Mouse (Mus musculus): Measurements from ENCODE around the gene Epha7. TPM values are rescaled to one million over a fixed set of nuclear protein-coding genes. Genes with fewer than 3 reads are reported as not detected.

The Epha7 gene
- polyA plus RNA-seq, 1 experiment from 2014 or later, result 10.0 TPM

DNA sequence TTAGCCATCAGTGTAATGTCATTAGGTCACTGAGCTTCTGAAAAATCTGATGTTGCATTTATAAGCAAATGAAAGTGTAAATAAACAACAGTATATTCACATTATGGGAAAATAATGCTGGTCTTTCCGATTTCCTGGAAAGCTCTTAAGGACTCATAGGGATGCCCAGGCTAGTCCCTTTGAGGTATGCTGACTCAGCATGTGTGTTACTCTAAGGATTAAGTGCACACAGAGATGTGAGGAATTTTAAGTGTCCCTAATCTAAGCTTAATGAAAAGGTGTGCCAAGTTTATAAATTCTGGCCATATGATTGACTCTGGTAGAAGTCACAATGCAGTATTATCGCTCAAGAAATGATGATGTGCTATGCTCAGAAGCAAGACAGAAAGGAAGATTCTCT, 127.8 kb downstream of the Epha7 start:
- Histone ChIP-seq H3K27ac (no peak overlapping the region), H3K4me3 (replicated peaks; ENCODE audit: low read depth, low read length) (no peak overlapping the region), H3K9ac (ENCODE audit: low read depth, low read length) (no peak overlapping the region), H3K9me3 (replicated peaks; ENCODE audit: low read length) (no peaks in the 10 kb centered on the region), H3K4me2 (ENCODE audit: low read length) (no peak overlapping the region), H3K27me3 (ENCODE audit: insufficient read depth, low read length) (no peaks in the 10 kb centered on the region), H3K4me1 (replicated peaks; ENCODE audit: insufficient read depth, low read length) (no peaks in the 10 kb centered on the region), H3K36me3 (ENCODE audit: insufficient read depth, low read length) (no peaks in the 10 kb centered on the region)
- WGBS, result 93% methylated on average over 2 of the region's 2 CpGs
- no peak for DNase-seq (ENCODE audit: low spot score)
- no peak for ATAC-seq (replicated peaks; ENCODE audit: low FRiP score, low read depth)
- TF ChIP-seq CTCF (IDR thresholded peaks at IDR 0.05; ENCODE audit: low read depth), result no peak

DNA sequence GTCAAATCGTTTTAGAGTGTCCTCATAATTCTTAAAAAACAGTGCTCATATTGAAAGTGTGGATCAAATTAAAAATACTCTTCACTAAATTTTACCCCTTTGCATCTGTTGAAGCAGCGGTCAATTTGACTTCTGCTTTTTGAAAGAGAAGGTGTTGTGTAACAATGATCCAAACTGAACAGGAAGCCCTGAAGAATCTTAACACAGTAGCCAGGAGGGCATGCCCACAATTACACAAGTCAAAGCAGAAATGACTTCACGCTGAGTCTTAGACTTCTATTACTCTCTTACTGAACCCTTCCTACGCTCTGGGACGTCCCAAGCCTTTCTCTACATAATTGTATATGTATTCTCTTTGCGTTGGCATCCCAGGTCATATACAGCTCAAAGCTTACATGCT, 131.3 kb downstream of the Epha7 start:
- H3K4me2 ChIP-seq (ENCODE audit: low read length), result no peak overlapping the region
- no peaks in the 10 kb centered on the region for H3K4me1 ChIP-seq (replicated peaks; ENCODE audit: insufficient read depth, low read length)
- H3K4me3 ChIP-seq (replicated peaks; ENCODE audit: low read depth, low read length), result no peak overlapping the region
- ATAC-seq (replicated peaks; ENCODE audit: low FRiP score, low read depth), result no peak
- no peaks in the 10 kb centered on the region for H3K9me3 ChIP-seq (replicated peaks; ENCODE audit: low read length)
- WGBS, result 89% methylated on average over 6 of the region's 6 CpGs
- no peak for TF ChIP-seq CTCF (IDR thresholded peaks at IDR 0.05; ENCODE audit: low read depth)
- no peak overlapping the region for H3K27ac ChIP-seq
- DNase-seq (ENCODE audit: low spot score), result no peak
- no peaks in the 10 kb centered on the region for H3K27me3 ChIP-seq (ENCODE audit: insufficient read depth, low read length)
- H3K9ac ChIP-seq (ENCODE audit: low read depth, low read length), result no peak overlapping the region
- H3K36me3 ChIP-seq (ENCODE audit: insufficient read depth, low read length), result no peaks in the 10 kb centered on the region

DNA sequence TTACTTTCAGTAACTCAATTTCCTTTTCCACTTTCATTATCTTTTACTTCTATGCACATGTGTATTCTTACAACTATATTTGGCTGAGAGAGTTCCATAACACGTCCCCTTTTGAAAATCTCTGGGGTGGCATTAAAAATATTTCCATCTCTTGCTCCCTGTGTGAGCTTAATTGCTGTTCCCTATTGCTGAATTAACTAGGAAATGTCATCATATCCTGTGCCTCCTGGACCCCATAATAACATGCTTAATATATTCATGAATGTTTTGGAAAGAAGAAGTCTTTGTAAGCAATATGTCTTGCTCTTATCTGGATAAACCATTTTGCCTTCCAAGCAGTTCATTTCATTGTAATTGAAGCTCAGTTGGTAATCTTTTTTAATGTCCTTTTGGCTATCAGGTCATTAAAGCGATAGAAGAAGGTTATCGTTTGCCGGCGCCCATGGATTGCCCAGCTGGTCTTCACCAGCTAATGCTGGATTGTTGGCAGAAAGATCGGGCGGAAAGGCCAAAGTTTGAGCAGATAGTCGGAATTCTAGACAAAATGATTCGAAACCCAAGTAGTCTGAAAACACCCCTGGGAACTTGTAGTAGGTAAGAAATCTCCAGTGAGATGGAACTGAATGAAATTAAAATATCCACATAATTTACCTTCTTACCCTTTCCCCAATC, 148.1 kb downstream of the Epha7 start:
- H3K4me2 ChIP-seq (ENCODE audit: low read length), result no peak overlapping the region
- H3K9ac ChIP-seq (ENCODE audit: low read depth, low read length), result no peak overlapping the region
- DNase-seq (ENCODE audit: low spot score) (no peak), ATAC-seq (replicated peaks; ENCODE audit: low FRiP score, low read depth) (no peak)
- TF ChIP-seq CTCF (IDR thresholded peaks at IDR 0.05; ENCODE audit: low read depth), result no peak
- no peak overlapping the region for H3K4me3 ChIP-seq (replicated peaks; ENCODE audit: low read depth, low read length)
- no peaks in the 10 kb centered on the region for H3K36me3 ChIP-seq (ENCODE audit: insufficient read depth, low read length)
- no peaks in the 10 kb centered on the region for H3K4me1 ChIP-seq (replicated peaks; ENCODE audit: insufficient read depth, low read length)
- no peaks in the 10 kb centered on the region for H3K9me3 ChIP-seq (replicated peaks; ENCODE audit: low read length)
- no peaks in the 10 kb centered on the region for H3K27me3 ChIP-seq (ENCODE audit: insufficient read depth, low read length)
- WGBS, result 90% methylated on average over 9 of the region's 9 CpGs
- no peak overlapping the region for H3K27ac ChIP-seq

DNA sequence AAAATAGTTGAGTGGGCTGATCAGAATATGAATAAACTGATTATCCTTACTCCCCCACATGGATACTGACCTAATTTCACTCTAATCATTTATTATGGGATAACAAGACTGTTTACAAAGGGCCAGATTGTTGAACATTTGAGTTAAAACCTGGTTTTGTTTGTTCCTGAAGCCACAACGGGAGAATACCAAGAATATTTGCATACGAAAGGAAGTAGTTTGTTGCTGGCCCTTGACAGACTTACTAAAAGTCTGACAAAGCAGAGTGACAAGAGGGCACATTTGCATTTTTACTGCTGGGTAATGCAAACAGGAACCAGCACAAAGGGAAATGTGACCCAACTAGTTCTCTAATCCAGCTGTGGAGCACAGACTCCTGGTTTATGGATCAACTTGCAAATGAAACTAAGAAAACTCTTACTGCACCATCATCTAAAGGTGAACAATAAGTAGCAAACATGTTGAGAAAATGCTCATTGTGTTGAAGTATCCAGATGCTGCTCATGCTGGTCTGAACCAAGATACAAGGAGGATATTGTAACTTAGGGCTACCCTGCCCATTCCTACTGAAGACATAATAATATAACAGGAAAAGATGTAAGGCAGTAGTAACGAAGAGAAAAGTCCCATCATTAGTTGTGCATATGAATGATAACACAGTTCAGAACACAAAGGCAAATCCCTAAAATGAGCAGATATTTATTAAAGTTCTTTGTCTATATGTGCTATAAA, 154.8 kb downstream of the Epha7 start:
- Histone ChIP-seq H3K27ac (no peak overlapping the region), H3K36me3 (ENCODE audit: insufficient read depth, low read length) (no peaks in the 10 kb centered on the region), H3K4me3 (replicated peaks; ENCODE audit: low read depth, low read length) (no peak overlapping the region), H3K27me3 (ENCODE audit: insufficient read depth, low read length) (no peaks in the 10 kb centered on the region), H3K4me1 (replicated peaks; ENCODE audit: insufficient read depth, low read length) (no peaks in the 10 kb centered on the region), H3K9ac (ENCODE audit: low read depth, low read length) (no peak overlapping the region), H3K9me3 (replicated peaks; ENCODE audit: low read length) (no peaks in the 10 kb centered on the region), H3K4me2 (ENCODE audit: low read length) (no peak overlapping the region)
- TF ChIP-seq CTCF (IDR thresholded peaks at IDR 0.05; ENCODE audit: low read depth), result no peak
- 55% methylated on average over 3 of the region's 3 CpGs for WGBS
- ATAC-seq (replicated peaks; ENCODE audit: low FRiP score, low read depth) (no peak), DNase-seq (ENCODE audit: low spot score) (no peak)

DNA sequence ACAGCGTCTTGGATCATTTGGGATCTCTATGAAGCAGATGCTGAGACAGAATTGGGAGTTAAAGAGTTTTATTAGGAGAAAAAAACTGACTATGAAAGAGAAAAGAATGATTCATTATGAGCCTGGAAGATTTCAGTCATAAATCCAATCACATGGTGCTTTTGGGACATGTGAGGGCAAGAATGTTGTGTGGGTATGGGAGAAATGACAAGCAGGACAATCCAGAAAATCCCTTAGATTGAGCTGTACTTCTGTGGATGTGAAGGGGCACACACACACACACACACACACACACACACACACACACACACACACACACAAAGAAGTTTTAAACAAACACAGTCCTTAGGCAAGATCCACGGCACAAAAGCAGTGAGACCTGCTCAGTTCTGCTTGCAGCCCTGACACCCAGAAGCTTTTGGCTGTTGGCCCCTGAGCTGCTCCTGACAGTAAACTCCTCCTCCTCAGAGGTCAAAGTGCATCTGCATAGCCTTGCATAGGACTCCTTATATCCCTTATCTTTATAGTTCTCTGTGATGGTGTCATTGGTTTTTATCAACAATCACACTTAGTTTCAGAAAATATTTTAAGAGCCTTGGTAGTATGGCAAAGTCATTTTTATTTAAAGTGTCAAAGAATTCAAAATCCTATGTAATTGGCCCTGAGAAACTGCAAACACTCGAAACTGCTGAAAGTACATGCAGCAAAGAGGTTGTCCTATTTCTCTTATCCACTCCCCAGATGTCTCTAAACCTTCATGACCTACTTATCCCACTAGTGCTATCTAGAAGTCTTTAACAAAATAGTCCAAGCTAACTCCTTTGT, 185.7 kb downstream of the Epha7 start:
- Histone ChIP-seq H3K9ac (ENCODE audit: low read depth, low read length) (no peak overlapping the region), H3K27me3 (ENCODE audit: insufficient read depth, low read length) (no peaks in the 10 kb centered on the region), H3K4me1 (replicated peaks; ENCODE audit: insufficient read depth, low read length) (no peaks in the 10 kb centered on the region), H3K36me3 (ENCODE audit: insufficient read depth, low read length) (no peaks in the 10 kb centered on the region), H3K27ac (no peak overlapping the region), H3K4me2 (ENCODE audit: low read length) (no peak overlapping the region), H3K4me3 (replicated peaks; ENCODE audit: low read depth, low read length) (no peak overlapping the region), H3K9me3 (replicated peaks; ENCODE audit: low read length) (no peaks in the 10 kb centered on the region)
- DNase-seq (ENCODE audit: low spot score), result no peak
- TF ChIP-seq CTCF (IDR thresholded peaks at IDR 0.05; ENCODE audit: low read depth), result no peak
- ATAC-seq (replicated peaks; ENCODE audit: low FRiP score, low read depth), result no peak
- 47% methylated on average over 3 of the region's 3 CpGs for WGBS

DNA sequence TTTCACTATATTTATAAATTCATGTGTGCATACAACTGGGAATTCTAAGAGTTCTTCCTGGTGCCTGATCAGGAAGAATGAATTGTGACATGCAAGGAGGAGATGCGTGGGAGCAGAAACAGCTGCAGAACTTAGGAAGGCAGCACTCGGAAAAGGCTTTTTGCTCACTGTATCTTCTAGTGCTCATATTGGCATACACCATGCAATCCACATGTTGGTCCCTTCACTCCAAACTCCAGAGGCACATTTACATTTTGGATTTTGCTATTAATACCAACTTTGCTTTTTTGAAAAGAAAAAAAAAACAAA, 186.3 kb downstream of the Epha7 start:
- H3K9me3 ChIP-seq (replicated peaks; ENCODE audit: low read length), result no peaks in the 10 kb centered on the region
- DNase-seq (ENCODE audit: low spot score) (no peak), ATAC-seq (replicated peaks; ENCODE audit: low FRiP score, low read depth) (no peak)
- H3K4me2 ChIP-seq (ENCODE audit: low read length), result no peak overlapping the region
- 57% methylated on average over 2 of the region's 2 CpGs for WGBS
- no peak overlapping the region for H3K4me3 ChIP-seq (replicated peaks; ENCODE audit: low read depth, low read length)
- no peak overlapping the region for H3K9ac ChIP-seq (ENCODE audit: low read depth, low read length)
- no peaks in the 10 kb centered on the region for H3K27me3 ChIP-seq (ENCODE audit: insufficient read depth, low read length)
- no peak for TF ChIP-seq CTCF (IDR thresholded peaks at IDR 0.05; ENCODE audit: low read depth)
- no peaks in the 10 kb centered on the region for H3K36me3 ChIP-seq (ENCODE audit: insufficient read depth, low read length)
- H3K4me1 ChIP-seq (replicated peaks; ENCODE audit: insufficient read depth, low read length), result no peaks in the 10 kb centered on the region
- H3K27ac ChIP-seq, result no peak overlapping the region
